Mouse (Mus musculus): Measurements from ENCODE around the gene Zfp90. TPM values are rescaled to one million over a fixed set of nuclear protein-coding genes. Genes with fewer than 3 reads are reported as not detected.
"Not testable (repeated sequence)": the region's sequence is repeated elsewhere in the genome, so short reads cannot be mapped to it uniquely, and the experiment has no call there.

The Zfp90 gene
- polyA plus RNA-seq, 1 experiment from 2014 or later, result 40.9 TPM

DNA sequence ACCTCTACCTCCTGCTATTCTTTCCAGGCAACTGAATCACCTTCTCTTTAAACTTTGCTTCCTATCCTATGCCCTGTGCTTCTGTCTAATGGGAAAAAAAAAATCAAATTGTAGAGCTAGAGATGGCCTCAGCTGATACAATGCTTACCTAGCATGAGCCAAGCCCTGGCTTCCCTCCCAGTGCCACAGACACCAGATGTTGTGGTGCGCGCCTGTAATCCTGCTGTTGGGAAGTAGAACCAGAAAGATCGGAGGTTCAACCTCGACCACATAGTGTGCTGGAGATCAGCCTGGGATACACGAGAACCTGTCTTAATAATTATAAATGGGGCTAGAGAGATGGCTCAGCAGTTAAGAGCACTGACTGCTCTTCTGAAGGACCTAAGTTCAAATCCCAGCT lies 2.6 kb downstream of the Zfp90 start:
- Histone ChIP-seq H3K27ac (ENCODE audit: low read depth, low read length) (no peak overlapping the region), H3K9me3 (ENCODE audit: control insufficient read depth, low read length) (peaks cover 18% of the 10 kb centered on the region), H3K9ac (ENCODE audit: low read depth, low read length) (no peak overlapping the region), H3K4me2 (ENCODE audit: low read length) (no peak overlapping the region), H3K36me3 (ENCODE audit: control insufficient read depth, insufficient read depth, low read length) (peaks cover 46% of the 10 kb centered on the region), H3K4me1 (ENCODE audit: control insufficient read depth, insufficient read depth, low read depth, low read length) (peaks cover 7% of the 10 kb centered on the region; the same call in 1 of the 2 replicates), H3K27me3 (replicated peaks; ENCODE audit: control insufficient read depth, insufficient read depth, low read length) (no peaks in the 10 kb centered on the region), H3K4me3 (ENCODE audit: low read length) (no peak overlapping the region)
- WGBS, result 97% methylated on average over 5 of the region's 5 CpGs
- ATAC-seq, result no peak

GRCm38 (mm10) chr8:106431088-106431487 lies 16.0 kb downstream of the Zfp90 start:
- Histone ChIP-seq H3K4me1 (ENCODE audit: control insufficient read depth, insufficient read depth, low read depth, low read length) (no peaks in the 10 kb centered on the region), H3K27ac (ENCODE audit: low read depth, low read length) (no peak overlapping the region), H3K4me3 (ENCODE audit: low read length) (no peak overlapping the region), H3K4me2 (ENCODE audit: low read length) (no peak overlapping the region), H3K36me3 (ENCODE audit: control insufficient read depth, insufficient read depth, low read length) (peaks cover 17% of the 10 kb centered on the region), H3K9me3 (ENCODE audit: control insufficient read depth, low read length) (peaks cover 5% of the 10 kb centered on the region), H3K9ac (ENCODE audit: low read depth, low read length) (no peak overlapping the region), H3K27me3 (replicated peaks; ENCODE audit: control insufficient read depth, insufficient read depth, low read length) (no peaks in the 10 kb centered on the region)
- ATAC-seq, result no peak
- WGBS, result 40% methylated on average over 12 of the region's 12 CpGs

- not testable (repeated sequence) for H3K4me3 ChIP-seq (ENCODE audit: low read length); H3K9ac ChIP-seq (ENCODE audit: low read depth, low read length); H3K4me2 ChIP-seq (ENCODE audit: low read length); H3K9me3 ChIP-seq (ENCODE audit: control insufficient read depth, low read length); ATAC-seq; H3K27ac ChIP-seq (ENCODE audit: low read depth, low read length); H3K4me1 ChIP-seq (ENCODE audit: control insufficient read depth, insufficient read depth, low read depth, low read length); H3K27me3 ChIP-seq (replicated peaks; ENCODE audit: control insufficient read depth, insufficient read depth, low read length)
- H3K36me3 ChIP-seq (ENCODE audit: control insufficient read depth, insufficient read depth, low read length), result peaks cover 10% of the 10 kb centered on the region
- 67% methylated on average over 10 of the region's 10 CpGs for WGBS
Measured at GRCm38 (mm10) chr8:106431952-106432351, 16.8 kb downstream of the Zfp90 start.

DNA sequence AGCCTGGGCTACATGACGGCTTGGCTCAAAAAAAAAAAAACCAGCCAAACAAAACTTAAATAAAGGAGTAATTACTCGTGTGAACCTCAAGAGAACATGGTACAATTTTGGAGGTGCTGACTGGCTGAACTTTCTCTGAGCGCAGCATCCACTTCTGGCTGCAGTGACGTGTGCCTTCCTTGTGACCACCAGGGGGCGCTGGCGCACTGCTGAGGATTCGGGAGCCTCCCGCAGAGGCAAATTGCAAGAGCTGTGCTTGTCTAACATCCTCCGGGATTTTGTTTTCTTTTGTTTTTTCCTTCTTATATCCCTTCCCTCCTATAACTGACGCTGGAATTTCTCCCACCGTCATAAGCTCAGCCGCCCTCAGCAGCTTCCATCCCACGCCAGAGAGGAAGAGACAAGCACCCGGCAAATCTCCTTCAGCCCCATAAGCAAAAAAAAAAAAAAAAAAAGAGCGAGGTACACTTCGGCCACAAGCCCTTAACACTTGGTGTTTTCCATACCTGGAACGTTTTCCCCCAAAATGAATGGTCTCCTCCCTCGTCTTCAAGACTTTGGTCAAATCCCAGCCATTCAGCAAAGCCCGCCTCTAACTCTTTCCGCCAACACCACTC lies 17.9 kb downstream of the Zfp90 start:
- peak; percentile 73 for ATAC-seq
- no peaks in the 10 kb centered on the region for H3K9me3 ChIP-seq (ENCODE audit: control insufficient read depth, low read length)
- H3K9ac ChIP-seq (ENCODE audit: low read depth, low read length), result peak overlapping the region; percentile 43; the same call in 1 of the 2 replicates
- H3K4me3 ChIP-seq (ENCODE audit: low read length), result peak overlapping the region; percentile 39
- H3K36me3 ChIP-seq (ENCODE audit: control insufficient read depth, insufficient read depth, low read length), result no peaks in the 10 kb centered on the region
- no peaks in the 10 kb centered on the region for H3K27me3 ChIP-seq (replicated peaks; ENCODE audit: control insufficient read depth, insufficient read depth, low read length)
- 11% methylated on average over 20 of the region's 20 CpGs for WGBS
- H3K27ac ChIP-seq (ENCODE audit: low read depth, low read length), result no peak overlapping the region
- H3K4me2 ChIP-seq (ENCODE audit: low read length), result peak overlapping the region; percentile 68
- no peaks in the 10 kb centered on the region for H3K4me1 ChIP-seq (ENCODE audit: control insufficient read depth, insufficient read depth, low read depth, low read length)

DNA sequence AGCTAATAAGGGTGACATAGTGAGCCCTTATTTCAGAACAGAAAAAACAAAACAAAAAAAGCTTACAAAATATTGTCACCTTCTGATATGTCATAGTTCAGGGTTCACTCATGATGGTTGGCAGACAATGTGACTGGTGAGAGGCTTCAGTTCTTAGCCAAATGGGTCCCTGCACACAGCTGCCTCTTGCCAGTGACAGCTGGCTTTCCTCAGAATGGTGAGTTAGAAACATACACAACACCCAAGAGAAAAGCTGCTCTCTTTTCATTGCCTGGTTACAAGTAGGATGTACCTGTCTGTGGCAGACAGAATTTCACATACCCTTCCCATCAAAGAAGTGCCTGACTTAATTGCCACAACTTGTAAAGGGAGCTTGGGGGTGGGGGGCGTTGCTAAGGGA lies 18.5 kb downstream of the Zfp90 start:
- H3K4me3 ChIP-seq (ENCODE audit: low read length), result no peak overlapping the region
- H3K4me2 ChIP-seq (ENCODE audit: low read length), result no peak overlapping the region; the same call in 1 of the 2 replicates
- no peaks in the 10 kb centered on the region for H3K4me1 ChIP-seq (ENCODE audit: control insufficient read depth, insufficient read depth, low read depth, low read length)
- ATAC-seq, result no peak
- no peak overlapping the region for H3K9ac ChIP-seq (ENCODE audit: low read depth, low read length)
- no peaks in the 10 kb centered on the region for H3K36me3 ChIP-seq (ENCODE audit: control insufficient read depth, insufficient read depth, low read length)
- H3K9me3 ChIP-seq (ENCODE audit: control insufficient read depth, low read length), result no peaks in the 10 kb centered on the region
- H3K27me3 ChIP-seq (replicated peaks; ENCODE audit: control insufficient read depth, insufficient read depth, low read length), result no peaks in the 10 kb centered on the region
- no peak overlapping the region for H3K27ac ChIP-seq (ENCODE audit: low read depth, low read length)
- WGBS, result 38% methylated on average over 1 of the region's 1 CpGs

DNA sequence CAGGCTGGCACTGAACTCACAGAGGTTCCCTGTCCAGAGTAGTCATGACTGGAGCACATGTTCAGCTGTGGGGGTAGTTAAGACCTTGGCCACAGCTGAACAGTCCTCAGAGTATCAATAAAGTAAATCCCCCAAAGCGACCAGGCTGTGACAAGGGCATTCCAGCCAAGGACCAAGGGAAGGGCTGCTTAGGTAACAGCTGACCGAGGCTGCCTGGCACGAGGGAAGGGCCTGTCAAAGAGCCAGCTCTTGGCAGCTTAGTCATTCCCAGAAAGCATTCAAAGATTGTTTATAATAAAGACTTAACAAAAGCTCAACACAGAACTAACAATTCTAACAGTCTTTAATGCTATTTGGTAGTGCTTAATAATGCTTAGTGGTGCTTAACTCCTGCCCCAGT lies 22.7 kb downstream of the Zfp90 start:
- H3K4me1 ChIP-seq (ENCODE audit: control insufficient read depth, insufficient read depth, low read depth, low read length), result no peaks in the 10 kb centered on the region
- no peak overlapping the region for H3K9ac ChIP-seq (ENCODE audit: low read depth, low read length)
- H3K27me3 ChIP-seq (replicated peaks; ENCODE audit: control insufficient read depth, insufficient read depth, low read length), result no peaks in the 10 kb centered on the region
- 61% methylated on average over 3 of the region's 3 CpGs for WGBS
- H3K4me3 ChIP-seq (ENCODE audit: low read length), result no peak overlapping the region
- no peaks in the 10 kb centered on the region for H3K9me3 ChIP-seq (ENCODE audit: control insufficient read depth, low read length)
- no peak overlapping the region for H3K27ac ChIP-seq (ENCODE audit: low read depth, low read length)
- ATAC-seq, result 0 out of 2 replicates have a peak, but pooled peaks have one; percentile 45
- no peaks in the 10 kb centered on the region for H3K36me3 ChIP-seq (ENCODE audit: control insufficient read depth, insufficient read depth, low read length)
- H3K4me2 ChIP-seq (ENCODE audit: low read length), result no peak overlapping the region

DNA sequence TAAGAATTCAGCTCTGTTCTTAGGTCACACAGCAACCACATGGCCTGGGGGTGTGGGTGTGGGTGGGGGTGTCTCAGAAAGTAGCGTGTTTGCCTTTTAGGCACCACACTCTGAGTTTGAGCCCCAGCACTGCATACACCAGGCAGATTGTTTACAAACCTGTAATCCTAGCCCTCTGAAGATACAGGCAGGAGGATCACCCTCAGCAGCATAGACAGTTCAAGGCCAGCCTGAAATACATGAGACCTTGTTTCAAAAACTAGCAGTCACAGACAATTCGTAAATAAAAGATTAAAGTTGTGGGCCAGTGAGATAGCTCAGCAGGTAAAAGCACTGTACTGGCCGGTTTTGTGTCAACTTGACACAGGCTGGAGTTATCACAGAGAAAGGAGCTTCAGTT lies 25.0 kb downstream of the Zfp90 start:
- no peak overlapping the region for H3K9ac ChIP-seq (ENCODE audit: low read depth, low read length)
- no peak overlapping the region for H3K4me2 ChIP-seq (ENCODE audit: low read length)
- H3K4me1 ChIP-seq (ENCODE audit: control insufficient read depth, insufficient read depth, low read depth, low read length), result no peaks in the 10 kb centered on the region
- H3K4me3 ChIP-seq (ENCODE audit: low read length), result no peak overlapping the region
- 93% methylated on average over 3 of the region's 3 CpGs for WGBS
- no peaks in the 10 kb centered on the region for H3K27me3 ChIP-seq (replicated peaks; ENCODE audit: control insufficient read depth, insufficient read depth, low read length)
- no peaks in the 10 kb centered on the region for H3K9me3 ChIP-seq (ENCODE audit: control insufficient read depth, low read length)
- ATAC-seq, result no peak
- no peaks in the 10 kb centered on the region for H3K36me3 ChIP-seq (ENCODE audit: control insufficient read depth, insufficient read depth, low read length)
- no peak overlapping the region for H3K27ac ChIP-seq (ENCODE audit: low read depth, low read length)

GRCm38 (mm10) chr8:106442740-106443139 lies 27.6 kb downstream of the Zfp90 start:
- H3K4me2 ChIP-seq (ENCODE audit: low read length), result no peak overlapping the region

GRCm38 (mm10) chr8:106451301-106452085 lies 36.4 kb downstream of the Zfp90 start:
- ATAC-seq, result no peak
- no peak overlapping the region for H3K4me2 ChIP-seq (ENCODE audit: low read length)
- H3K4me1 ChIP-seq (ENCODE audit: control insufficient read depth, insufficient read depth, low read depth, low read length), result peaks cover 5% of the 10 kb centered on the region; the same call in 1 of the 2 replicates
- no peak overlapping the region for H3K4me3 ChIP-seq (ENCODE audit: low read length)
- no peaks in the 10 kb centered on the region for H3K9me3 ChIP-seq (ENCODE audit: control insufficient read depth, low read length)
- H3K9ac ChIP-seq (ENCODE audit: low read depth, low read length), result no peak overlapping the region
- 67% methylated on average over 6 of the region's 6 CpGs for WGBS
- no peaks in the 10 kb centered on the region for H3K36me3 ChIP-seq (ENCODE audit: control insufficient read depth, insufficient read depth, low read length)
- H3K27ac ChIP-seq (ENCODE audit: low read depth, low read length), result no peak overlapping the region
- H3K27me3 ChIP-seq (replicated peaks; ENCODE audit: control insufficient read depth, insufficient read depth, low read length), result no peaks in the 10 kb centered on the region

More at GRCm38 (mm10) chr8:106442740-106443139, 27.6 kb downstream of the Zfp90 start:
- Histone ChIP-seq H3K9me3 (ENCODE audit: control insufficient read depth, low read length) (no peaks in the 10 kb centered on the region), H3K27ac (ENCODE audit: low read depth, low read length) (no peak overlapping the region), H3K9ac (ENCODE audit: low read depth, low read length) (no peak overlapping the region), H3K4me1 (ENCODE audit: control insufficient read depth, insufficient read depth, low read depth, low read length) (no peaks in the 10 kb centered on the region), H3K4me3 (ENCODE audit: low read length) (no peak overlapping the region), H3K27me3 (replicated peaks; ENCODE audit: control insufficient read depth, insufficient read depth, low read length) (no peaks in the 10 kb centered on the region), H3K36me3 (ENCODE audit: control insufficient read depth, insufficient read depth, low read length) (no peaks in the 10 kb centered on the region)
- WGBS, result 88% methylated on average over 1 of the region's 1 CpGs
- ATAC-seq, result no peak

All from hindbrain, embryonic 16.5 days (tissue).